Mouse (Mus musculus) limb, embryonic 11.5 days (tissue): ENCODE data around the gene Mpped2. TPM values are rescaled to one million over a fixed set of nuclear protein-coding genes. Genes with fewer than 3 reads are reported as not detected.
A peak's percentile ranks its signal among the peaks of the same experiment; 100 is the strongest.

ENCODE experiments used
- ATAC-seq: fragments of 200-750 bp; cut with Nextera tagmentation; 2 replicates; pipeline ENCODE4 v1.8.0; 2017; ENCODE audit warnings: low read depth; ENCODE audit not compliant: insufficient number of reproducible peaks, low FRiP score, low TSS enrichment
- DNase-seq: peaks from one replicate; pipeline ENCODE4 v3.0.0-alpha.2; 2015; ENCODE audit warnings: low spot score
- H3K27ac ChIP-seq: fragments of 300-500 bp; sonication (generic); replicated peaks from 2 replicates; pipeline ENCODE4 v1.5.1; 2014; ENCODE audit warnings: low read depth, mild to moderate bottlenecking, low read length
- H3K27me3 ChIP-seq: fragments of 300-500 bp; sonication (generic); 2 replicates; pipeline ENCODE4 v1.6.1; 2014; ENCODE audit warnings: mild to moderate bottlenecking, low read length, mixed read lengths; ENCODE audit not compliant: control insufficient read depth, insufficient read depth
- H3K36me3 ChIP-seq: fragments of 300-500 bp; sonication (generic); 2 replicates; pipeline ENCODE4 v1.6.1; 2014; ENCODE audit warnings: mild to moderate bottlenecking, low read length, moderate library complexity, mixed read lengths; ENCODE audit not compliant: control insufficient read depth, insufficient read depth
- H3K4me1 ChIP-seq: fragments of 300-500 bp; sonication (generic); 2 replicates; pipeline ENCODE4 v1.6.1; 2014; ENCODE audit warnings: low read length, mixed read lengths; ENCODE audit not compliant: control insufficient read depth, insufficient read depth
- H3K4me2 ChIP-seq: fragments of 300-500 bp; sonication (generic); 2 replicates; pipeline ENCODE4 v1.6.1; 2014; ENCODE audit warnings: low read depth, mild to moderate bottlenecking, moderate library complexity; ENCODE audit not compliant: severe bottlenecking
- H3K4me3 ChIP-seq: fragments of 300-500 bp; sonication (generic); 2 replicates; pipeline ENCODE4 v1.5.1; 2014; ENCODE audit warnings: low read depth, low read length
- H3K9ac ChIP-seq: fragments of 300-500 bp; sonication (generic); 2 replicates; pipeline ENCODE4 v1.6.1; 2014; ENCODE audit warnings: mild to moderate bottlenecking, low read length
- H3K9me3 ChIP-seq: fragments of 300-500 bp; sonication (generic); 2 replicates; pipeline ENCODE4 v1.6.1; 2016; ENCODE audit warnings: low read length; ENCODE audit not compliant: control insufficient read depth
- WGBS: fragments of 180-500 bp; shearing (Covaris S2); extraction: QIAGEN DNeasy Blood & Tissue Kit; methylation state at CpG from one replicate; pipeline ENCODE4 v1.1.7; 2014; 5-methylcytosine and 5-hydroxymethylcytosine counted together
- polyA plus RNA-seq: library from polyadenylated mRNA; unstranded; fragments of >200 nt; fragmentation: Nextera tagmentation; extraction: Ambion mirVana; gene quantifications from 2 replicates; pipeline ENCODE4 v1.2.1, GENCODE M21; 2014

Gene Mpped2
- polyA plus RNA-seq, 1 experiment from 2014 or later, result 98.0 TPM

DNA sequence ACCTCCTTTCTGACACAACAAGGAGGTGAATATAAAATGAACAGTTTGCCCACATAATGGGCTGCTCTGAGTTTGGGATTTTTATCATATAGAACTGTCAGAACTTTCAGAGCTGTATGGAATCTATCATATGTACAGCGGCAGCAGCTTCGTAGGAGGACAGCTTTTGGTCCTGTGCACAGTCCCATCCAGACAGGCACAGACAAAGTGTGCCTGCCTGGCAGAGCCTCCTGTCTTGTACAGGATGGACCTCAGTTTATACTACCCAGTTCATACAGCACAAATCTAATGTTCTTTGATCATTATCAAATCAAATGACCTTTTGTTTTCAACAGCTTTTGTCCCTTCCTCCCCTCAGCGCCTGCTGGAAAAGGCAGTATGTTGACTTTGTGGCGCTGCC is 136.4 kb downstream of the Mpped2 start:
- Histone ChIP-seq H3K9ac (no peak overlapping the region), H3K4me2 (no peak overlapping the region), H3K9me3 (no peaks in the 10 kb centered on the region), H3K4me3 (no peak overlapping the region), H3K4me1 (peaks cover 14% of the 10 kb centered on the region), H3K36me3 (no peaks in the 10 kb centered on the region), H3K27me3 (no peaks in the 10 kb centered on the region), H3K27ac (no peak overlapping the region)
- ATAC-seq (no peak), DNase-seq (no peak)
- WGBS, result 58% methylated on average over 4 of the region's 4 CpGs

DNA sequence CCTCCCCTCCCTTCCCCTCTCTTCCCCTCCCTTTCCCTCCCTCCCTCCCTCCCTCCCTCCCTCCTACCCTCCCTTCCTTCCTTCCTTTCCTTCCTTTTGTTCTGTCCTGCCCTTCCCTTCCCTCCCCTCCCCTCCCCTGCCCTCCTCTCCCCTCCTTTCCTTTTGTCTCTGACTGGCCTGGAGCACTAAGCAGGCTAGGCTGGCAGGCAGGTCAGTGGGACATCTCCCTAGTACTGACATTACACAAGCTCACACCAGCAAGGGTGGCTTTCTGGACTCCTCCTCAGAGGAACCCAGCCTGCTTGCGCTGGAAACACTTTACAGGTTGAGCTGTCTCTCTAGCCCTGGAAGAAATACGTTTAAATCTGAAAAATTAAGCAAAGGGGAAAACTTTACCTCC is 139.5 kb downstream of the Mpped2 start:
- Histone ChIP-seq H3K27ac (no peak overlapping the region), H3K4me2 (no peak overlapping the region), H3K27me3 (no peaks in the 10 kb centered on the region), H3K9ac (no peak overlapping the region), H3K4me1 (peaks cover 27% of the 10 kb centered on the region), H3K9me3 (no peaks in the 10 kb centered on the region), H3K36me3 (no peaks in the 10 kb centered on the region), H3K4me3 (no peak overlapping the region)
- DNase-seq, result no peak
- WGBS, result 75% methylated on average over 2 of the region's 2 CpGs
- no peak for ATAC-seq

DNA sequence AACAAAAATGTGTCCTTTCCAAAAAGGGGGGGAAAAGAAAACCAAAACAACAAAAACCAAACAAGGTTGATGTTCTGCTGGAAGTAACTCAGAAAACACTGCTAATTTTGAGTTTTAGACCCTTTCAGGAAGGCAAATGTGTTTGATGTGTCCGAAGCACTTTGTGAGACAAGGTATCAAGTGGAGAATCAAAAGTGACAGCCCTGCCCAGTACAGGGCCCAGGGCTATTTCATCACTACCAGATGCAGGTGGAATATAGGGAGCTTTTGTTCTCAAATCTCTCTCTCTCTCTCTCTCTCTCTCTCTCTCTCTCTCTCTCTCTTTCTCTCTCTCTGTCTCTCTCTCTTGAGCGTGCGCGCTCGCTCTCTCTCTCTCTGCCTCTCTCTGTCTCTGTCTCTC is 140.1 kb downstream of the Mpped2 start:
- H3K4me1 ChIP-seq, result peaks cover 33% of the 10 kb centered on the region

GRCm38 (mm10) chr2:106835321-106835720 is 142.3 kb downstream of the Mpped2 start:
- ATAC-seq, result no peak
- Histone ChIP-seq H3K27me3 (no peaks in the 10 kb centered on the region), H3K36me3 (no peaks in the 10 kb centered on the region), H3K4me3 (no peak overlapping the region), H3K9me3 (no peaks in the 10 kb centered on the region), H3K4me1 (peaks cover 30% of the 10 kb centered on the region), H3K27ac (no peak overlapping the region), H3K4me2 (no peak overlapping the region), H3K9ac (no peak overlapping the region)
- 51% methylated on average over 8 of the region's 8 CpGs for WGBS
- no peak for DNase-seq

More for the DNA sequence above, 140.1 kb downstream of the Mpped2 start:
- WGBS, result 85% methylated on average over 5 of the region's 5 CpGs
- H3K9ac ChIP-seq, result no peak overlapping the region
- H3K27ac ChIP-seq, result no peak overlapping the region
- H3K4me2 ChIP-seq, result no peak overlapping the region
- 0 out of 2 replicates have a peak, but pooled peaks have one; percentile 19 for ATAC-seq
- H3K36me3 ChIP-seq, result no peaks in the 10 kb centered on the region
- no peaks in the 10 kb centered on the region for H3K9me3 ChIP-seq
- H3K4me3 ChIP-seq, result no peak overlapping the region
- no peak for DNase-seq
- H3K27me3 ChIP-seq, result no peaks in the 10 kb centered on the region

DNA sequence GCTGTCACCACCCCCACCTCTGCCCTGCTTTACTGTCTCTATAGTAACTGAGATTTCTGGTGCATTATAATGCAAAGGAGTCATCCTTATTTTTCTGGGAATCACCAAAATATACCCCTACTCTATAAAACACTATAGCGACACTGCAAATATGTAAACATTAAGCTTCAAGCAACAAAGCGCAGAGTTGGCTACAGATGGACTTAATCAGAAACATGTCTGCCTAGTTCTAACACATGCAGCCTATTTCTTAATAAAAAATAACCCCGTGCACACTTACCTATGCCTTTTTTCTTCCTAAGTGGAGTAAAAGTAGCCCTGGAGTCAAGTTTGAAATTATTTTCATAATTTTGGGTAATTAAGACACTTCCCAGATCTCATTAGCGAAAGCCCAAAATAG is 144.2 kb downstream of the Mpped2 start:
- DNase-seq (no peak), ATAC-seq (no peak)
- Histone ChIP-seq H3K4me2 (no peak overlapping the region), H3K9ac (no peak overlapping the region), H3K27me3 (no peaks in the 10 kb centered on the region), H3K4me3 (no peak overlapping the region), H3K36me3 (no peaks in the 10 kb centered on the region), H3K27ac (peak overlapping the region; percentile 75; the same call in 1 of the 2 replicates), H3K4me1 (peaks cover 30% of the 10 kb centered on the region), H3K9me3 (no peaks in the 10 kb centered on the region)
- WGBS, result 40% methylated on average over 4 of the region's 4 CpGs

- ATAC-seq (no peak), DNase-seq (no peak)
- 70% methylated on average over 9 of the region's 9 CpGs for WGBS
- H3K4me2 ChIP-seq, result no peak overlapping the region
- H3K9ac ChIP-seq, result no peak overlapping the region
- no peak overlapping the region for H3K27ac ChIP-seq
- no peaks in the 10 kb centered on the region for H3K27me3 ChIP-seq
- H3K9me3 ChIP-seq, result no peaks in the 10 kb centered on the region
- peaks cover 21% of the 10 kb centered on the region; the same call in 1 of the 2 replicates for H3K4me1 ChIP-seq
- no peaks in the 10 kb centered on the region for H3K36me3 ChIP-seq
- no peak overlapping the region for H3K4me3 ChIP-seq
Measured at GRCm38 (mm10) chr2:106844147-106844546, 151.1 kb downstream of the Mpped2 start.

DNA sequence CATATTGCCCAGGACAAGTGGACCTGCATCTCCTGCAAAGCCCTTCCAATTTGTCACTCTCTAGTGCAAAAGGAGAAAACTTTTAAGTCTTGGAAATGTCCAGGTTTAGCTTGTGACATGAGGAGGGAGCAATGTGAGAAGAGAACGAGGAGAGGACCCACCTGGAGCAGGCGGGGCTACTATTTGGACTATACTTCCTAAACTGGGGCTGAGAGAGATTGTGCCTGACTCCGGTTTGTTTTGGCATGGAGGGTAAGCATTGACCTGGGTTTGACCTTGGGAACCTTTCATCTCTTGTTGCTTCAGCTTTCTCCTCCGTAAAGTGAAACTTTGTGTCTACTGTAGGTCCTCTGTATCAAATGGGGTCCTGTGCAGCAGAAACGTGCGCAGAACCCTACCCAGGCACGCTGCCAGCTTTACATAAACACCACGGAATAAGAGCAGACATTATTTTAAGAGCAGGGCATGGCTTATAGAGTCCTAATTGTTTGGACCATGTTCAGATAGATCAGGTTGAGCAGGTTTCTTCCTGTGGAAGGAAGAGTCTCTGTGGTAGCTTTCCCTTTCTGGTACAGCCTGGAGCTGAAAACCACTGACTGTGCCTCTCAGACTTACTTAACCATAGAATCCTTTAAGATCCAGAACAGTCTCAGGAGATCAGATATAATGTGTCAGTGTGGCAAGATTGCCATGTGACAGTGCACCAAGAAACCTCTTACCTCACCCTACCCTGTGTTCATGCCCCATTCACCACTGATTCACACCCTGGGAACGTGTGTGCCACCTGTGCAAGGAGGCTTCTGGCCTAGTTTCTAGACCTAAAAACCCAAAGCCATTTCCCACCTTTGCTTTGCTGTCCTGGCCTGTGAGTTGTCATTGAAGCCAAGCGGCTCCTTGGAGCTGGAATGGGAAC is 152.0 kb downstream of the Mpped2 start:
- Histone ChIP-seq H3K4me2 (0 out of 2 replicates have a peak overlapping the region, but pooled peaks have one; percentile 1), H3K4me3 (no peak overlapping the region), H3K27ac (no peak overlapping the region), H3K4me1 (peaks cover 15% of the 10 kb centered on the region; the same call in 1 of the 2 replicates), H3K9ac (no peak overlapping the region), H3K36me3 (no peaks in the 10 kb centered on the region), H3K9me3 (no peaks in the 10 kb centered on the region), H3K27me3 (no peaks in the 10 kb centered on the region)
- DNase-seq, result no peak
- ATAC-seq, result no peak
- 66% methylated on average over 10 of the region's 10 CpGs for WGBS

GRCm38 (mm10) chr2:106846511-106846910 is 153.4 kb downstream of the Mpped2 start:
- H3K4me3 ChIP-seq, result no peak overlapping the region
- 34% methylated on average over 4 of the region's 4 CpGs for WGBS
- ATAC-seq, result no peak
- H3K27ac ChIP-seq, result no peak overlapping the region
- H3K4me1 ChIP-seq, result peaks cover 13% of the 10 kb centered on the region; the same call in 1 of the 2 replicates
- H3K27me3 ChIP-seq, result no peaks in the 10 kb centered on the region
- no peak overlapping the region for H3K9ac ChIP-seq
- no peaks in the 10 kb centered on the region for H3K36me3 ChIP-seq
- no peak for DNase-seq
- no peak overlapping the region for H3K4me2 ChIP-seq
- H3K9me3 ChIP-seq, result no peaks in the 10 kb centered on the region
